Mouse (Mus musculus) heart, postnatal 4 days (tissue): ENCODE results near the gene Rasgrf2. TPM values are rescaled to one million over a fixed set of nuclear protein-coding genes. Genes with fewer than 3 reads are reported as not detected.

Source experiments
- DNase-seq: peaks from one replicate; pipeline ENCODE4 v3.0.0; 2021
- total RNA-seq, 2 experiments: library from RNA; stranded (reverse); gene quantifications; 2 replicates each; pipeline ENCODE4 v1.2.3; 2021

Gene Rasgrf2
- total RNA-seq, 2 experiments from 2014 or later, result 1.2 to 1.3 TPM

DNA sequence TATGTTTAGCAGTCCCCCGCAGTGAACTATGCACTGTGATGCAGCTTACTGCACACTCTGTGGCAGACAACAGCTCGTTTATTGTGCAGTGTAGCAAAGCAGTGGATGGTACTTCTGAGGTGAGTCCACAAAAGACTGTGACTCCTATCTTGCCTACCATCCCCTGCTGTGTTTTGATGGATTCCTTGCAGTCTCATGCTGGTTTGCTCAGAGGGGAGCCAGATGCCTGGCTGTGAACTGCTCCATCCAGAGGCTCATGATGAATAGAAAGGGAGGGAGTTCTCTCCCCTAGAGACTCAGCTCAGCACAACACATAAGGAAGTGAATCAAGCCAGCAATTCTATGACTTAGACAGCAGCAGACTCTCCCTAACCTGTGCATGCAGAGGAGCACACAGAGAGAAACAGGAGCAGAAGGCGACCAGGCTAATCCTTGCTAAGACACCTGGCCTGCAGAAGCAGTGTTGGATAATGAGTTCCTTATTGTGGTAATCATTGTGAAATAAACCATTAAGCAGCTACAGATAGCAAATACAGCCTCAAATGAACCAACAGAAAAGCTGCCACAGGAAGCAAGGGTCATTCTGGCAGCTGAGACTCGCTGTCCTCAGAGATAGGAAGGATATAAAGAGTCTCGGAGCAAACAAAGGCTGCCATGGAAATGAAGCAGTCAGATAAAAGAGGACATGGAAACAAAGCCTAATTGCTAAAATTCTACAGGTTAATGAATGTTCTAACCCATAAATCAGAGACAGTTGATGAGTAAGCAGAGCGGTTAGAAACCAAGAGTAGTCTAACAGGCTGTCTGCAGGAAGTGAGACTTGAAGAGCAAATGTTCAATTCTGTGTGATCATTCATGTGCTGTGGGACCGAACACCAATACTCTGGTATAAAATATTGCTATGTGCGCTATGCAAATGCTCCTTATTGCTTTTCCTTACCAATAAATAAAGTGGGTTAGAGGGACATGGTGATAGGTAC lies 89.6 kb downstream of the Rasgrf2 start:
- DNase-seq, result no peak

DNA sequence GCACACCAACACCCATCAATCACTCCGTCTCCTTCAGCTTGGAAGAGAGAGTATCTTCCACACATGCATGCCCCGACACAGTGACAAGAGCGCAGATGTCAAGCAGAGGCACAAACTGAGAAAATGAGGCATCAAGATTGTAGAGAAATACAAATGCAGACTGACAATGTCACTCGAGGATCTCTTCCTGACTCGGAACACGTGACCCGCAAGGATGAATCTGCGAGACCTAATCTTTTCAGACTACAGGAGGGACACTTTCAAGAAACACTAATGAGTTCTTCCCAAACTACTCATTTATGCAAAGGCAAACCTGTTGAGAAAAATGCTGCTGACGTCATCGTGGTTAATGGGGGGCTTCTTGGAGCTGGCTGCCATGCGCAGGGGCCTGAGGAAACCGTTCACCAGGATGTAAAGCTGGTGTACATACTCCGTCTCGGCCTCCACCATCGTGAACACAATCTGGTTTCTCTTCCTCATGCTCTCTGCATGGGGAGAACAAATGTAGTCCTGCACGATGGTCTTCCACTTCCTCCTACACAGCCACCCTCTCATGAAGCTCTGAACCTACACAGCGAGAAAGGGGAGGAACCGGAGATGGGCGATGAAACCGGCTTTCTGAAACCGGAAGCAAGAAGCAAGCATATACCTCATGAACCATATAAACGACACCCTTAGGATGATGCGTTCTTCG lies 100.9 kb downstream of the Rasgrf2 start:
- no peak for DNase-seq

DNA sequence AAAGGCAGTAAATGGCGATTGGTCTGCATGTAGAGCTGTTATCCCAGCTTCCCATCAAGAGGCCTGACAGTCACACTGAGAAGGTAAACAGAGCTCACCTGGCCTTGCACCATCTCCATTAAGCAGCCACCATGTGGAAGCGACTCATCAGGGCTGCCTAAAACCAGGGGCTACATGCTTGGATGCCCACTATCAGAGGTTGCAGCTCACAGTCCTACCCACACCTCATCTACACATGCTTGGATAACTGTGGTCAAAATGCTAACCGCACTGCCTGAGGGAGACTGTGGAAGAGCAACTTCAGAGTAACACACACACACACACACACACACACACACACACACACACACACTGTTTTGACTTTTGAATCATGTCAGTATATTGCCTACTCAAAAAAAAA lies 101.8 kb downstream of the Rasgrf2 start:
- no peak for DNase-seq

DNA sequence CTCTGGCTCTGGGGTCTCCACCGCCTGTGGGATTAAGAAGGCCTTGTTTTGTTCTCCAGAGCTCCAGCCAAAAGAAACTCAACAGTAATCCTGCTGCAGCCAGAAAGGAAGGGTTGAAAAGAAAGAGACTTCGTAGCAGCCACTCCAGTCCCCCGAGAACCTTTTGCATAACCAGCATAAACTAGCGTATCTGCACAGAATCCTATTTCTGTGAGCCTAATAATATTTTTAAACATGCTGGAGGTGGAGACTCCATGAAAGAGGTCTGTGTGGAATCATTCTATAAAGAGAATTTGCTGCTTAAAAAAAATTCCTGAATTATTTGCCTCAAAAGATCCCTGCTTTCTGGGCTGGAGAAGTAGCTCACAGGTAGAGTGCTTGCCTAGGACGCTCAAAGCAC lies 103.5 kb downstream of the Rasgrf2 start:
- no peak for DNase-seq

DNA sequence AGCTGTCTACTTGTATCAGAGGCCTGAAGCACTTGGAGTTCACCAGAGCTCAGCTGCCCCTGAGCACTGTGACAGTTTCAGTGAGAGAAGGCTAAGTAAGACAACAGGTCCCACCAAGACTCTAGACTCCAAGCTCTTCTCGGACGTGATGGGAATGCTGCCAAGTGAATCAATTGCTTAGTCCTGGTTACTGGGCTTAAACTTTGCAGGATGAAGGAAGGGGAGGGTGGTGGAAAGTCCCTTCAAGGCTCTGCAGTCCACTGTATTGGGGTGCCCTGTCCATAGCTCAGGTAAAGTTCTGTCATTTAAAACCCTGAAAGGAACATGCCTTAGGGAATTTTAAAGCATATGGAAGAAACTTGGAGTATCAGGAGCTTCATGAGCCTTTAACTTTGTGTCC lies 104.8 kb downstream of the Rasgrf2 start:
- no peak for DNase-seq

DNA sequence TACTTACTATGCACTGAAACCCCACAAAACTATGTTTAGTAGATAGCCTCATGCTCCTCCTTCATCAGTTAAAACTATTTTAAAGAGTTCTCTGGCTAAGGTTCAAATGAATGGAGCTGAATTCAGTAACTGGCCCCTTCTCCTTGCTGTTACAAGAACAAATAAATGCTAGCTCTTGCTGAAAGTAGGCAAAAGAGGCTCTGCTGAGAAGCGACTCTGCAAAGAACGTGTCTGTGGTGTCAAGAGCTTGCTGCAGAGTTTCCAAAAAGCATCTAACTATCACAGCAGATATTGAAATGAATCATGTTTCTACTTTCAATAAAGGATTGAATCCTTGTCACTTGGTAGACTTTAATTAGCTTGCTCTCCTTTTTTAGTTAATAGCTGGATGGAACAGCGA lies 106.3 kb downstream of the Rasgrf2 start:
- no peak for DNase-seq

DNA sequence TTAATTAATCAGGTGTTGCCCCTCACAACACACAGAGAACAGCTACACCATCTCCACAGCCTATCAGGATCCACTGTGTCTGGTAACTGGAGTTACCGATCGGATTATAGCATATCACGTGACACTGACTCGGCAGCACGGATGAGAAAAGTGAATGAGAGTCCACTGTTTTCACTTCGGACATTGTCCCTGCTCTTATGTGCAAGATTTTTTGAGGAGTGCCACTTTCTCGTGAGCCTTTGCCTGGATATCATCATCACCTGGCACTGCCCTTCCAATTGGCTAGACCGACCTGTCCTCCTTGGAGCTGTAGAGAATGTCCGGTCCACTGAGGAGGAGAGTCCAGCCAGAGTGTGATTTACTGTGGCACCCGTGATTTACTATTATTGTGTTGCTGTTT lies 109.3 kb downstream of the Rasgrf2 start:
- DNase-seq, result no peak

DNA sequence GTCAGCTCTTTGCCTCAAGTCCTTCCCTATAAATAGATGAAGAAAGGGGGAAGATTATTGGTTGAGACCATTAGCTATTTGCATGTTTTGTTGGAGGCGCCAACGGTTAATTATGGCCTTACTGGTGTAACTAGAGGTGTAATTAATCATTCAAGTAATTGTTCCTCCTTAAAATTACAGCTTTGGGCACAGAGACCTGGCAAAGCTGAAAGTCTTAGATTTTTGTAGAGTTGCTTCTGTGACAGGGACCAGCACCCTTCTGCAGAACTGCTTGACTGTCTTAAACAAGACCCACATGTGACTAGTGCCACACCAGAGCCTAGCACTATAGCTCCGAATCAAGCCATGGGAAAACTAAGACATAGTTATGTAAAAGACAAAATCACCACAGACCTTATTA lies 134.5 kb downstream of the Rasgrf2 start:
- no peak for DNase-seq

DNA sequence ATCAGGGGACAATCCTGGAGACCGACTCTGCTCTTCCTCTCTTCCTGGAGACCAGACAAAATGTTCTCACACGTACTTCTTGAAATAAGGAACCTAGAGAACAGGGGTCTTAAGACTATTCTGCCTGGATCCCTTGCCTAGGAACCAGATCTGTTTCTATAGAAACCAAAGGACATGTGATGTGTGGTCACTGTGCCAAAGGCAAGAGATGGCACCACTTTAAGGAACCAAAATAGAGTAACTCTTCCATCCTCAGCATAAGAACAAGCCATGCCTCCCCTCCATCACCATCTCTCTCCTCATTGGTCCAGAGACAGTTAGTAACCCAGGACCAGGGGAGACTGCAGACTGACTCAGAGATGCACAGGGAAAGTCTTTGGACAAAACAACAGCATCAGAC lies 140.0 kb downstream of the Rasgrf2 start:
- no peak for DNase-seq

DNA sequence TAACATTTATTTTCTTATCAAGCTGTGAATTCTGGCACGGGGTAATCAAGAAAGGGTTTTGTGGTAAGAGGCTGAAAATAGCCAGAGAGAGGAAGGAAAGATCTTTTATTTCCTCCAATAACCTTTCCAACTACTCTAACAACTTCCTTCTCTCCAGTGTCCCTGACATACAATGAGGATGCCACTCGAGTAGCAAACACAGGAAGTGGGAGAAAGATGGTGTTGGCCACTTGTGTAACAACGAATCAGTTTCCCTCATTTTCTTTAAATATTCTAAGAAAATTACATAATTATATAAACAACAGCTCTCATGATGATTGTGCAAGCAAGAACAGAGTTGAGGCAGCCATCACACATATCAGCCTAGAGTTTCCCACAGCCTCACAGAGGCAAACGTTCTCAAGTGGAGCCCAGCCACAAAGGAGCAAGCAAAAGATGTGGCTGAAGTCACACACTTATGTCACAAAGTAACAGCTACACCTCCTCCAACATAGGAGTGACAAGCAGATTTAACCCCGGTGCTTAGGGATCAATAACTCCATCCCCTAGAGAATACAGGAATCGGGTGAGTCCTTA lies 140.7 kb downstream of the Rasgrf2 start:
- no peak for DNase-seq

DNA sequence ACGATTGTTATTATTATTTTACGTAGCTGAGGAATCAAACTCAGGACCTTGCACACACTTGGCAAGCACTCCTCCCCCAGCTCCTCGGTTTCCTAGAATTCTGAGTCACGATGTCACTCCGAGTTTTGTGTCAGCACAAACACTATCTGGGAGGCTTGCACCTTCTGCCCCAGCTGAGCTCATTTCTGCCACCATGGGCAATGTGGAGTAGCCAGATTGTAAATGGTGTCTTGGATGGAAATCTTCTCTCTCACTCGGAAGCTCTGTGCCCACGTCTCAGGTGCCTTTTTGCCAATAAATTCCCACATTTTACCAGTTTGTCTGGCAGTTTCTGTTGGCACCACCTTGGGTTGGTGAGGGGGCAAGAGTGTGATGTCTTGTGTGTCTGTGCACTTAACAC lies 143.1 kb downstream of the Rasgrf2 start:
- no peak for DNase-seq

DNA sequence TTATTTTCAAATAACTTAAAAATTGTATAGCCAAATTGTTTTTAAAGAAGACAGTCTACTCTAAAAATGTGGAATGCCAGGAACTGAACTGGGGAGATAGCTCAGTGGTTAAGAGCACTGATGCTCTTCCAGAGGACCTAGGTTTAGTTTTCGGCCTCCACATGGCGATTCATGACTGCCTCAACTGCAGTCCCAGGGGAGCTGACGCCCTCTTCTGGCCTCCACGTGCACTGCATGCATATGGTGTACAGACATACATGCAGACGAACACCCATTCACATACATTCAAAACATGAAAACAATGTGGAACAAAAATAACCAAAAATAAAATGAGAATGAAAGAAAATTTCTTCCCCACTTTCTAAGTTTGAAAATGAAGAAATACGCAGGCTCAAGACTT lies 144.5 kb downstream of the Rasgrf2 start:
- DNase-seq, result no peak

DNA sequence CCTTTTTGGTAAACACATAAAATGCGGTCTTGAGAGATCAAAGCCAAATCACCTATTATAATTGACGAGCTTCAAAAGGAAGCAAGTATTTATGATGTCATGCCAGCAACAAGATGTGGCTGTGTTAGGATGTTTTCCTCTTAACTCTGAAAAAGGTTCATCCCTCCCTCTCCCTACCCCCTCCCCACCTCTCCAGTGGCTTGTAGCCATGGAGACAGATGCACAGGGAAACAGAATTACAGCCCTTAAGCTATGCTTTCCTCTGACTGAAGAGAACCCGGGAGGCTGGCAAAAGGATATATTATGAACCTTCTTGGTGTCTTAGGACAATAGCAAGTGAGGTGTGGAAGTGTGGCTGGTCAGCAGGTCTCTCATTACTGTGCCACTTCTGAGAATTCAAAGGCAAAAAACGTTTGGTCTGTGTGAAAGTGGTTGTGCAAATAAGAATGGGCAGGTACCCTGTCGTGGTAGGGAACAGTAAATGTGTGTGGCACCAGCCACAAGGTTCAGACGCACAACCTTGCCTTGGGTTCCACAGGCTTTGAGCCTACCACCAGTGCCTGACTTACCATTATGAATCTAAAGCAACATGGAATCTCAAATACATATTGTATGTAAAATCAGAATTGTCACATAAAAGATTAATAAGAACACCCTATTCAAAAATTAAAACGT lies 145.4 kb downstream of the Rasgrf2 start:
- no peak for DNase-seq

DNA sequence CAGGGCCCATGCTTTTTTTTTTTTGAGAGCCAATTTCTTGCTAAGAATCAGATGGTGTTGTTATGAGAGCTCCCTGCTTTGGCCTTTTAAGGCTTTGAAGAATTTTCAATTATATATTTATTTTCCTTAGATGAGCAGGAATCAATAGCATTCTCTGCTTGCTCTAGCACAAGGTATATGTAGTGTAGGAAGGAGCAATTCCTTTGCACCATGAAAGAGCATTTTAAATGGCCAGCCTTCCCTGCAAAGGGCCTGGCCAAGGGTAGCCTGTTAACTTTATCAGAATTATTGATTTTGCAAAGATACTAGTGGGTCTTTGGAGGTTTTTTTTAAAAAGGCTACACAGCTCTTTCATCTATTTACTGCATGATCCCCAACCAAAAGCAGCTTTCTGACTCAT lies 146.4 kb downstream of the Rasgrf2 start:
- DNase-seq, result no peak

DNA sequence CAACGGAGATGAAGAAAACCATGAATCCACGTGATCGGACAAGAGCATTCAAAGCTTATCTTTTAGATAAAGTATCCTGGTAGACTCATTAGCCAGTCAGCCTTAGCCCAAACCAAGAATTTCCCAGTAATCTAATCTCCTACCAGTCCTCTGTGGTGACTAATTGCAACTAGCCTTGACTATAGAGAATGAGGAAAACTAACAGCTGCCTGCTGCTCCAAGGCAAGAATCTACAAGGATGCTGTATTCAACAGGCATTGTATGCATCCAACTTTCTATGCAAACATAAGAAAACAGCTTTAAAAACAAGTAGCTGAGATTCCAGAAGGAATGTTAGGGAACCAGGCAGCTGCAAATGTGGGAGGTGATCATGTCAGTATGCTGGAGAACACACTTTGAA lies 149.4 kb downstream of the Rasgrf2 start:
- DNase-seq, result no peak

DNA sequence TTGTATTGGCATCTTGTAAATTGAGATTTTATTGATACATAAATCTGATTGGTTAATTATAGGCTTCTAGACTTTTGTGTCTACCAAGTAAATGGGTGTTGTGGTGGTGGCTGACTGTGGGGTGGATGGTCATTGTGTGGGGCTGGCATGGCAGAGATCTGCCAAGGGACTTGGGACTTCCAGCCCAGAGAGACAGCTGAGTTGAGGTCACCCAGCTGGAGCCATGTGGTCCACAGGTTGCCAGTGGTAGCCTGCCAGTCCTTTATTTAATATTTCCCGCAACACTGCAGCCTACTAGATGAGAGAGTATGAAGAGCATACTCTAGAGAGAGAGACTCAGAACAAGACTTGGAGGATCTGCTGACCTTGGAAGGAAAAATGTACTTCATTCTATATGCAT lies 150.0 kb downstream of the Rasgrf2 start:
- no peak for DNase-seq

DNA sequence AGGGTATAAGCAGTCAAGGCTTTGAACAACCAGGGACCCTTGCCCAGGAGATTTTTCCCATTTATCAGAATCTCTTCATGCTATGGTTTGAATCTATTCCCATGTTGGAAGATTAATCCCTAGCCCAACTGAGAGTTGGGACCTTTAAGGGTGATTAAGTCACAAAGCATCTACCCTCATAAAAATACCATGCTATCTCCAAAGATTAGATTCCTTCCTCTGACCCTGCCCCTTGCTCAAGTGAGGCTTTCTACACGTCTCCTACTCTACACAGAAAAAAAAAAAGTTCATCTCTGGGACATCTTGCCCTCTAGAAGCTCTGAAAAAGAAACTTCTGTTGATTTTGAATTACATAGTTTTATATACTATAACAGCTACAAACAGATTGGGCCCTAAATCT lies 154.5 kb downstream of the Rasgrf2 start:
- DNase-seq, result no peak

DNA sequence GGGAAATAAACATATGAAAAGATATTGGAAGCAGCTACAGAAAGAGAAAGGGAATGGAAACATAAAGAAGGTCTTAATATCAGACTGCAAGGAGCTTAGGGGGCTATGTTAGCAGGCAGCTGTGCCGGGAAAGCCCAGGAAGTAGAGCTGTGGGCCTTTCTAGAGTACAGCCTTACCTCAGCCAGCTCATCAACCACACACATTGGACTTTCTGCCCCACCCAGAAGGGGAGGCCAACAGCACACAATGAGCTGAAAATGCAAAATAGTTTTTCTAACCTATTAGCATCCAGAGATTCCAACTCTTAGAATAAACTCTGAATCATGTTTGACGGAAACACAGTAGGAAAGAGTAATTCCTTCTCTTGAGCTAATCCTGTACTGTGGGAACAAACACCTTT lies 154.9 kb downstream of the Rasgrf2 start:
- DNase-seq, result no peak

DNA sequence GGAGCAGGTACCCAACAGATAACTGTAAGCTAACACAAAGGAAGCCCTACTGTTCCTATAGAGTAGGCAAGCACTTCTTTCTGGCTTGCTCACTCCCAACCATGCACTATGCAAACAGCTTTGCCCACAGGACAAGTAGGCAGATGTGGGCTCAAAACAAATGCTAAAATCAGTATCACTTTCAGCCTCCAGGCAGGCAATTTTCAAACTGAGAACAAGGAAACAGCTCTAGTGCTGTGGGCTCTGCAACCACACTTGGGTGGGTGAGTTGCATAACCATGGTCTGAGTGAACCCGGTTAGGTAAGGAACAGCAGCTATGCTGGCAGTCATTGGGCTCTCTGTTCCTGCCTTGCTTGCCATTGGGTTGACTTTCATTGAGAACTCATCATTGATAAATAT lies 157.3 kb downstream of the Rasgrf2 start:
- no peak for DNase-seq

DNA sequence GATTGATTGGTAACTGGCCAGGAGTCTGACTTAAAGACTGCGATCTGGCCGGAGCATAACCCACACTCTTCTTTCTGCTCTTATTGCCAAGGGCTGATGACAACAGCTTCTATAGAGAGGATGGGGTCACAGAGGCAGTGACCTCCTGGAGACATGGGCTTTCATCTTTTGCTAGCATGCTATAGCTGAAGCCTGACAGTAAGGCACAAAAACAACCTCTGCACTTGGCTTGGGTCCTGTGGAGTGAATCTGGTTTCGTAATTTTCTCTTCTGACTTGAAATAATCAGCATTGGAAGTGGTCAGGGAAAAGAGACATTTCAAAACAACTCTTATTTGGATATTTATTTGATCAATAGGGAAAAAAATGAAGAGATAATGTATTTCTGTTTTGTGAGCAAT lies 160.2 kb downstream of the Rasgrf2 start:
- no peak for DNase-seq

DNA sequence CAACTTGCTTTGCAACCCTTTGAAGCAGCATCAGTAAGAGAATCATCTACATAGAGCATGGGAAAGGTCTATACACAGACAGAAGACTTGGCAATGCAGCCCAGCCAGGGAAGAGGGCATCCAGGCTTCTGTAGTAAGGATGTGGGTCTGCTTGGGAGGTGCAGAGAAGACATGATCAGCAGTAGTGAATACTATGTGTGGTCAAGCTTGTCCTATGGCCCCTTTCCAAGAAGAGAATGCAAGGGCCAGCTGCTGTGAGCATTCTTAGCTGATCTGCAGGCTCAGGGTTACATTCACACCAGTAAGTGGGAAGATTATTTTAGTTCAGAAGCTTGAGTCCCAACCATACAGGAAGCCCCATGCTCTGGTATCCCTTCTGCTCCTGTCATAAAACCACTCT lies 175.0 kb downstream of the Rasgrf2 start:
- DNase-seq, result no peak

DNA sequence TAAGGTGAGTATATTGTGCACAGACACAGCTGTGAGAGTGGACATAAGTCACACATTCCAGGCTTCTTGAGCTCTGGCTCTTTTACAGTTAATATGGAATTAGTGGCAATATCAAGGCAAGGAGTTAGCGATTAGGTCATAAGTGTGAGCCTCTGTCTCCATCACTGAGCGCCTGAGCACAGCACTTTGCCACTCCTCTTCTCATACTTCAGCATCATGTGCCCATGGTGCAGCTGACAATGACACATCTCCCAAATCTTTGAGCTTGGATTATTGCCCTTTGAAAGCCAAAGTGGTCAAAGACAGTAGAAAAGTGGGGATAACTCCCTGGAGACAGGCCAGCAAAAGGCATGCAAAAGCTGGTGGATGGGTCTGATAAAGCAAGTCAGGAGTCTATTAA lies 175.8 kb downstream of the Rasgrf2 start:
- DNase-seq, result no peak

DNA sequence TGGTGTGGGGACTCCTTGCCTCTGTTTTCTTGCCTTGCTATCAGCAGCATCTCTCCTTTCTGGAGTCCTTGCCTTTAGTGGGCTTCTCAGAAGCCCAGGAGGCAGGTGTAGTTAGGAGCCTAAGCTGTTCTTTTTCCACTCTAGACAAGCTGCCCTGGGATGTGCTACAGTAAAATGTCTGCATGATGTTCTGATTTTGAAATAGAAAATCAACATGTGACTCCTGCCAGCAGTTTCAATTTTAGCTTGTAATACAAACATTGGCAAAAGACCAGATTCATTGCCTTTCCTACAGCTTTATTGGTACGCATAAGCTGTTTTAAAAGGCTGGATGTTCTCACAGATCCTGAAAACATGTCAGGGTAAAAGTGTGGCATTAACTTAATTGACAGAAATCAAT lies 176.3 kb downstream of the Rasgrf2 start:
- no peak for DNase-seq
